Mouse (Mus musculus): ENCODE measurements around the gene Sgpl1. TPM values are rescaled to one million over a fixed set of nuclear protein-coding genes. Genes with fewer than 3 reads are reported as not detected.

Sgpl1 gene
- polyA plus RNA-seq, 1 experiment from 2014 or later: 62.9 TPM

- no peak overlapping the region for H3K9ac ChIP-seq
- no peak overlapping the region for H3K4me2 ChIP-seq
- H3K36me3 ChIP-seq: no peaks in the 10 kb centered on the region
- no peak overlapping the region for H3K27ac ChIP-seq
- H3K4me1 ChIP-seq: peaks cover 18% of the 10 kb centered on the region
- no peak overlapping the region for H3K4me3 ChIP-seq (replicated peaks)
- WGBS: 90% methylated on average over 3 of the region's 3 CpGs
- no peak for ATAC-seq (replicated peaks; ENCODE audit: low FRiP score)
- H3K27me3 ChIP-seq: 0 out of 2 replicates have a peak, but pooled peaks cover 5% of the 10 kb centered on the region
- no peaks in the 10 kb centered on the region for H3K9me3 ChIP-seq (replicated peaks)
Measured at GRCm38 (mm10) chr10:61075607-61076006, 71.9 kb downstream of the Sgpl1 start.

- no peaks in the 10 kb centered on the region for H3K9me3 ChIP-seq (replicated peaks)
- no peak overlapping the region for H3K27ac ChIP-seq
- H3K36me3 ChIP-seq: no peaks in the 10 kb centered on the region
- H3K4me1 ChIP-seq: peaks cover 11% of the 10 kb centered on the region
- 0% methylated on average over 1 of the region's 1 CpGs for WGBS
- H3K27me3 ChIP-seq: 0 out of 2 replicates have a peak, but pooled peaks cover 5% of the 10 kb centered on the region
- H3K9ac ChIP-seq: no peak overlapping the region
- H3K4me3 ChIP-seq (replicated peaks): no peak overlapping the region
- no peak overlapping the region for H3K4me2 ChIP-seq
- no peak for ATAC-seq (replicated peaks; ENCODE audit: low FRiP score)
Measured at GRCm38 (mm10) chr10:61074643-61075042, 72.9 kb downstream of the Sgpl1 start.

- no peaks in the 10 kb centered on the region for H3K9me3 ChIP-seq (replicated peaks)
- WGBS: 11% methylated on average over 16 of the region's 16 CpGs
- H3K27me3 ChIP-seq: 0 out of 2 replicates have a peak, but pooled peaks cover 5% of the 10 kb centered on the region
- no peak overlapping the region for H3K27ac ChIP-seq
- no peak for ATAC-seq (replicated peaks; ENCODE audit: low FRiP score)
- H3K4me2 ChIP-seq: no peak overlapping the region
- no peaks in the 10 kb centered on the region for H3K36me3 ChIP-seq
- H3K9ac ChIP-seq: no peak overlapping the region
- no peak overlapping the region for H3K4me3 ChIP-seq (replicated peaks)
- H3K4me1 ChIP-seq: peaks cover 21% of the 10 kb centered on the region
Measured at GRCm38 (mm10) chr10:61072324-61072723, 75.2 kb downstream of the Sgpl1 start.

GRCm38 (mm10) chr10:61069248-61069647, 78.3 kb downstream of the Sgpl1 start:
- Histone ChIP-seq H3K4me1 (peaks cover 35% of the 10 kb centered on the region), H3K27me3 (0 out of 2 replicates have a peak, but pooled peaks cover 5% of the 10 kb centered on the region), H3K9me3 (replicated peaks) (no peaks in the 10 kb centered on the region), H3K9ac (no peak overlapping the region), H3K36me3 (no peaks in the 10 kb centered on the region), H3K4me3 (replicated peaks) (peak overlapping the region; percentile 14; the same call in 1 of the 2 replicates), H3K27ac (no peak overlapping the region), H3K4me2 (peak overlapping the region; percentile 48)
- ATAC-seq (replicated peaks; ENCODE audit: low FRiP score): peak; percentile 31; the same call in 1 of the 2 replicates
- WGBS: 10% methylated on average over 13 of the region's 13 CpGs

GRCm38 (mm10) chr10:61068436-61069192, 78.9 kb downstream of the Sgpl1 start:
- Histone ChIP-seq H3K36me3 (no peaks in the 10 kb centered on the region), H3K9ac (no peak overlapping the region), H3K27ac (no peak overlapping the region), H3K4me1 (peaks cover 35% of the 10 kb centered on the region), H3K4me3 (replicated peaks) (no peak overlapping the region), H3K4me2 (peak overlapping the region; percentile 48), H3K9me3 (replicated peaks) (no peaks in the 10 kb centered on the region), H3K27me3 (0 out of 2 replicates have a peak, but pooled peaks cover 4% of the 10 kb centered on the region)
- 2% methylated on average over 8 of the region's 8 CpGs for WGBS
- ATAC-seq (replicated peaks; ENCODE audit: low FRiP score): peak; percentile 38; the same call in 1 of the 2 replicates

GRCm38 (mm10) chr10:61065287-61066005, 82.1 kb downstream of the Sgpl1 start:
- 63% methylated on average over 13 of the region's 13 CpGs for WGBS
- ATAC-seq (replicated peaks; ENCODE audit: low FRiP score): no peak
- no peaks in the 10 kb centered on the region for H3K27me3 ChIP-seq
- peaks cover 30% of the 10 kb centered on the region for H3K4me1 ChIP-seq
- H3K9me3 ChIP-seq (replicated peaks): no peaks in the 10 kb centered on the region
- H3K4me3 ChIP-seq (replicated peaks): no peak overlapping the region
- no peak overlapping the region for H3K27ac ChIP-seq
- H3K36me3 ChIP-seq: no peaks in the 10 kb centered on the region
- H3K4me2 ChIP-seq: 0 out of 2 replicates have a peak overlapping the region, but pooled peaks have one; percentile 10
- no peak overlapping the region for H3K9ac ChIP-seq

GRCm38 (mm10) chr10:61064635-61065034, 82.9 kb downstream of the Sgpl1 start:
- no peak overlapping the region for H3K27ac ChIP-seq
- H3K9me3 ChIP-seq (replicated peaks): no peaks in the 10 kb centered on the region
- 0 out of 2 replicates have a peak, but pooled peaks have one; percentile 30 for ATAC-seq (replicated peaks; ENCODE audit: low FRiP score)
- H3K4me1 ChIP-seq: peaks cover 38% of the 10 kb centered on the region
- 0 out of 2 replicates have a peak overlapping the region, but pooled peaks have one; percentile 10 for H3K4me2 ChIP-seq
- 22% methylated on average over 8 of the region's 8 CpGs for WGBS
- no peaks in the 10 kb centered on the region for H3K27me3 ChIP-seq
- no peak overlapping the region for H3K9ac ChIP-seq
- H3K4me3 ChIP-seq (replicated peaks): no peak overlapping the region
- H3K36me3 ChIP-seq: no peaks in the 10 kb centered on the region

GRCm38 (mm10) chr10:61063271-61063864, 84.1 kb downstream of the Sgpl1 start:
- 56% methylated on average over 10 of the region's 10 CpGs for WGBS
- Histone ChIP-seq H3K4me1 (peaks cover 28% of the 10 kb centered on the region), H3K27ac (no peak overlapping the region), H3K9ac (no peak overlapping the region), H3K36me3 (no peaks in the 10 kb centered on the region), H3K4me2 (no peak overlapping the region), H3K9me3 (replicated peaks) (no peaks in the 10 kb centered on the region), H3K4me3 (replicated peaks) (no peak overlapping the region), H3K27me3 (no peaks in the 10 kb centered on the region)
- ATAC-seq (replicated peaks; ENCODE audit: low FRiP score): no peak

- Histone ChIP-seq H3K4me2 (no peak overlapping the region), H3K27ac (no peak overlapping the region), H3K9ac (no peak overlapping the region), H3K9me3 (replicated peaks) (0 out of 2 replicates have a peak, but pooled peaks cover 4% of the 10 kb centered on the region), H3K4me3 (replicated peaks) (no peak overlapping the region), H3K4me1 (peaks cover 14% of the 10 kb centered on the region), H3K27me3 (no peaks in the 10 kb centered on the region), H3K36me3 (no peaks in the 10 kb centered on the region)
- ATAC-seq (replicated peaks; ENCODE audit: low FRiP score): no peak
- 14% methylated on average over 6 of the region's 6 CpGs for WGBS
Measured at GRCm38 (mm10) chr10:61059543-61060110, 87.9 kb downstream of the Sgpl1 start.

- H3K4me1 ChIP-seq: peaks cover 12% of the 10 kb centered on the region
- ATAC-seq (replicated peaks; ENCODE audit: low FRiP score): no peak
- no peak overlapping the region for H3K4me2 ChIP-seq
- no peak overlapping the region for H3K9ac ChIP-seq
- H3K36me3 ChIP-seq: no peaks in the 10 kb centered on the region
- 0% methylated on average over 1 of the region's 1 CpGs for WGBS
- H3K27ac ChIP-seq: no peak overlapping the region
- 0 out of 2 replicates have a peak, but pooled peaks cover 4% of the 10 kb centered on the region for H3K9me3 ChIP-seq (replicated peaks)
- H3K27me3 ChIP-seq: no peaks in the 10 kb centered on the region
- no peak overlapping the region for H3K4me3 ChIP-seq (replicated peaks)
Measured at GRCm38 (mm10) chr10:61059101-61059500, 88.4 kb downstream of the Sgpl1 start.

- Histone ChIP-seq H3K27ac (no peak overlapping the region), H3K27me3 (peaks cover 12% of the 10 kb centered on the region), H3K4me3 (replicated peaks) (no peak overlapping the region), H3K9me3 (replicated peaks) (0 out of 2 replicates have a peak, but pooled peaks cover 4% of the 10 kb centered on the region), H3K9ac (no peak overlapping the region), H3K36me3 (no peaks in the 10 kb centered on the region), H3K4me2 (no peak overlapping the region), H3K4me1 (peaks cover 12% of the 10 kb centered on the region)
- no peak for ATAC-seq (replicated peaks; ENCODE audit: low FRiP score)
- 89% methylated on average over 7 of the region's 7 CpGs for WGBS
Measured at GRCm38 (mm10) chr10:61056661-61057060, 90.8 kb downstream of the Sgpl1 start.
